In genomic region chrX:157490769-157491144, GRCm38 (mm10) we compare ENCODE assay signal across 8 mouse cellular contexts. TPM values are rescaled to one million over a fixed set of nuclear protein-coding genes. Genes with fewer than 3 reads are reported as not detected.
DNase-seq lines count a peak whose midpoint lies in the region; ATAC-seq and TF ChIP-seq lines count a peak whose summit lies in the region.

No protein-coding gene starts in this region.

- TF ChIP-seq CTCF in ES-Bruce4 (IDR thresholded peaks at IDR 0.05; ENCODE audit: low read depth, low read length) = no peak

- H3K9ac ChIP-seq in heart, embryonic 14.5 days (ENCODE audit: low read length) = peak overlapping the region; percentile 82
- peak overlapping the region; percentile 91 for H3K9ac ChIP-seq in ES-Bruce4 (ENCODE audit: low read depth, poor library complexity, severe bottlenecking)
- H3K9ac ChIP-seq in embryonic facial prominence, embryonic 11.5 days (replicated peaks; ENCODE audit: low read length) = peak overlapping the region; percentile 88
- H3K9ac ChIP-seq in kidney, embryonic 16.5 days (replicated peaks; ENCODE audit: low read length) = peak overlapping the region; percentile 77
- H3K9ac ChIP-seq in midbrain, embryonic 15.5 days = peak overlapping the region; percentile 73

- H3K27me3 ChIP-seq in heart, embryonic 14.5 days (ENCODE audit: control insufficient read depth, insufficient read depth, low read length) = no peaks in the 10 kb centered on the region
- no peaks in the 10 kb centered on the region for H3K27me3 ChIP-seq in ES-Bruce4 (ENCODE audit: control insufficient read depth, insufficient read depth, low read length, poor library complexity, severe bottlenecking)
- H3K27me3 ChIP-seq in embryonic facial prominence, embryonic 11.5 days (ENCODE audit: control insufficient read depth, insufficient read depth, low read length) = no peaks in the 10 kb centered on the region
- no peaks in the 10 kb centered on the region for H3K27me3 ChIP-seq in kidney, embryonic 16.5 days (ENCODE audit: insufficient read depth, low read length)
- H3K27me3 ChIP-seq in midbrain, embryonic 15.5 days (replicated peaks) = no peaks in the 10 kb centered on the region

- TF ChIP-seq EP300 in ES-Bruce4 (IDR thresholded peaks at IDR 0.05; ENCODE audit: insufficient read depth, low read depth, low read length) = no peak

- no peak for DNase-seq in heart, adult 8-10 months (ENCODE audit: low spot score)
- peak; percentile 40 for DNase-seq in embryonic facial prominence, embryonic 11.5 days (ENCODE audit: low spot score)
- DNase-seq in B cell, adult 2 months = no peak
- no peak for DNase-seq in adrenal gland, postnatal 14 days

- peak overlapping the region; percentile 60 to 70 for H3K4me3 ChIP-seq in heart, embryonic 14.5 days (ENCODE audit: control insufficient read depth in 1 of 2, insufficient read depth in 1 of 2, low read depth in 1 of 2, low read length in 2 of 2)
- peak overlapping the region; percentile 91 for H3K4me3 ChIP-seq in ES-Bruce4 (ENCODE audit: low read depth, low read length)
- H3K4me3 ChIP-seq in embryonic facial prominence, embryonic 11.5 days (ENCODE audit: low read depth, low read length) = peak overlapping the region; percentile 68
- peak overlapping the region; percentile 68 for H3K4me3 ChIP-seq in kidney, embryonic 16.5 days (ENCODE audit: low read length)
- H3K4me3 ChIP-seq in midbrain, embryonic 15.5 days = peak overlapping the region; percentile 65

- no peaks in the 10 kb centered on the region for H3K36me3 ChIP-seq in heart, embryonic 14.5 days (ENCODE audit: control insufficient read depth, insufficient read depth, low read length)
- H3K36me3 ChIP-seq in ES-Bruce4 (ENCODE audit: control insufficient read depth, insufficient read depth, low read length, poor library complexity, severe bottlenecking) = no peaks in the 10 kb centered on the region
- H3K36me3 ChIP-seq in embryonic facial prominence, embryonic 11.5 days (replicated peaks; ENCODE audit: control insufficient read depth, insufficient read depth, low read depth, low read length) = no peaks in the 10 kb centered on the region
- no peaks in the 10 kb centered on the region for H3K36me3 ChIP-seq in kidney, embryonic 16.5 days (ENCODE audit: insufficient read depth, low read length)
- H3K36me3 ChIP-seq in midbrain, embryonic 15.5 days (replicated peaks) = no peaks in the 10 kb centered on the region

- no peak for ATAC-seq in heart, embryonic 14.5 days (ENCODE audit: insufficient number of reproducible peaks, insufficient read depth, low FRiP score, low read depth)
- ATAC-seq in embryonic facial prominence, embryonic 11.5 days (replicated peaks; ENCODE audit: insufficient number of reproducible peaks, low FRiP score, low TSS enrichment, low read depth) = no peak
- no peak for ATAC-seq in kidney, embryonic 16.5 days (ENCODE audit: low FRiP score, low TSS enrichment)
- peak; percentile 31; the same call in 1 of the 2 replicates for ATAC-seq in midbrain, embryonic 15.5 days (replicated peaks)

- H3K27ac ChIP-seq in heart, embryonic 14.5 days (replicated peaks in 1 of 2; ENCODE audit: control insufficient read depth in 1 of 2, insufficient read depth in 1 of 2, low read depth in 2 of 2, low read length in 2 of 2) = peak overlapping the region in 1 of 2 experiments; percentile 82; a peak in 1 of 4 replicates
- peak overlapping the region; percentile 48; the same call in 1 of the 2 replicates for H3K27ac ChIP-seq in ES-Bruce4 (ENCODE audit: insufficient read depth, low read length)
- peak overlapping the region; percentile 84 for H3K27ac ChIP-seq in embryonic facial prominence, embryonic 11.5 days (replicated peaks; ENCODE audit: low read depth, low read length)
- H3K27ac ChIP-seq in kidney, embryonic 16.5 days (ENCODE audit: low read length) = no peak overlapping the region
- H3K27ac ChIP-seq in midbrain, embryonic 15.5 days = peak overlapping the region; percentile 94

- H3K4me1 ChIP-seq in heart, embryonic 14.5 days (ENCODE audit: control insufficient read depth in 2 of 2, insufficient read depth in 2 of 2, low read length in 2 of 2) = no peaks in the 10 kb centered on the region
- no peaks in the 10 kb centered on the region for H3K4me1 ChIP-seq in ES-Bruce4 (ENCODE audit: control insufficient read depth, insufficient read depth, low read length)
- no peaks in the 10 kb centered on the region for H3K4me1 ChIP-seq in embryonic facial prominence, embryonic 11.5 days (ENCODE audit: control insufficient read depth, insufficient read depth, low read length)
- no peaks in the 10 kb centered on the region for H3K4me1 ChIP-seq in kidney, embryonic 16.5 days (ENCODE audit: insufficient read depth, low read length)
- H3K4me1 ChIP-seq in midbrain, embryonic 15.5 days = peaks cover 8% of the 10 kb centered on the region; the same call in 1 of the 2 replicates

- TF ChIP-seq POLR2A in ES-Bruce4 (IDR thresholded peaks at IDR 0.05; ENCODE audit: insufficient read depth, low read length) = no peak

- H3K4me2 ChIP-seq in heart, embryonic 14.5 days (ENCODE audit: low read length) = peak overlapping the region; percentile 67
- peak overlapping the region; percentile 37 for H3K4me2 ChIP-seq in embryonic facial prominence, embryonic 11.5 days (ENCODE audit: low read depth, low read length)
- peak overlapping the region; percentile 57 for H3K4me2 ChIP-seq in kidney, embryonic 16.5 days (replicated peaks; ENCODE audit: low read depth, low read length)
- H3K4me2 ChIP-seq in midbrain, embryonic 15.5 days = peak overlapping the region; percentile 50

- H3K9me3 ChIP-seq in heart, embryonic 14.5 days (ENCODE audit: control insufficient read depth, low read length) = no peaks in the 10 kb centered on the region
- H3K9me3 ChIP-seq in ES-Bruce4 (replicated peaks; ENCODE audit: control insufficient read depth, insufficient read depth, low read length, poor library complexity, severe bottlenecking) = no peaks in the 10 kb centered on the region
- H3K9me3 ChIP-seq in embryonic facial prominence, embryonic 11.5 days (replicated peaks; ENCODE audit: control insufficient read depth, low read length) = no peaks in the 10 kb centered on the region
- H3K9me3 ChIP-seq in kidney, embryonic 16.5 days (ENCODE audit: low read length) = no peaks in the 10 kb centered on the region
- H3K9me3 ChIP-seq in midbrain, embryonic 15.5 days = no peaks in the 10 kb centered on the region

- WGBS in heart, embryonic 14.5 days = 9% methylated on average over 12 of the region's 12 CpGs
- 22% methylated on average over 12 of the region's 12 CpGs for WGBS in embryonic facial prominence, embryonic 11.5 days
- WGBS in kidney, embryonic 16.5 days = 27% methylated on average over 12 of the region's 12 CpGs
- 7% methylated on average over 12 of the region's 12 CpGs for WGBS in midbrain, embryonic 15.5 days

RNA-seq across cellular contexts. Expression of gene Sms, which starts 1.3 kb away (rescaled TPM):
- polyA plus RNA-seq in heart, embryonic 14.5 days (2014; fragmentation: Nextera tagmentation; extraction: Ambion mirVana) = 57.9 and 60.8 TPM in 2 replicates
- 10 to 100 TPM; 37.0 to 81.6 (median 52.2) TPM for total RNA-seq in heart, adult 8-10 months (2022)
- 95.5 and 98.7 TPM in 2 replicates for polyA plus RNA-seq in ES-Bruce4 (2011; ENCODE audit: insufficient read depth, insufficient read length, low read depth, missing spikeins)
- polyA plus RNA-seq in embryonic facial prominence, embryonic 11.5 days (2014; fragmentation: Nextera tagmentation; extraction: Ambion mirVana) = 108 and 121 TPM in 2 replicates
- 41.0 and 55.1 TPM in 2 replicates for polyA plus RNA-seq in kidney, embryonic 16.5 days (2015; fragmentation: Nextera tagmentation; extraction: Ambion mirVana)
- 126 and 133 TPM in 2 replicates for polyA plus RNA-seq in midbrain, embryonic 15.5 days (2015; fragmentation: Nextera tagmentation; extraction: Ambion mirVana)
- 14.7 and 21.9 TPM in 2 replicates for total RNA-seq in adrenal gland, postnatal 14 days (2021)
